Mouse (Mus musculus) CD4-positive, CD25-positive, alpha-beta regulatory T cell, adult 2 months (primary cell): ENCODE data around the gene Vmn1r189.
"Not testable (repeated sequence)": the region's sequence is repeated elsewhere in the genome, so short reads cannot be mapped to it uniquely, and the experiment has no call there.

Experiments used
- DNase-seq: peaks from one replicate; pipeline ENCODE4 v3.0.0-alpha.2; 2012; ENCODE audit warnings: low read depth, low spot score

The Vmn1r189 gene

DNA sequence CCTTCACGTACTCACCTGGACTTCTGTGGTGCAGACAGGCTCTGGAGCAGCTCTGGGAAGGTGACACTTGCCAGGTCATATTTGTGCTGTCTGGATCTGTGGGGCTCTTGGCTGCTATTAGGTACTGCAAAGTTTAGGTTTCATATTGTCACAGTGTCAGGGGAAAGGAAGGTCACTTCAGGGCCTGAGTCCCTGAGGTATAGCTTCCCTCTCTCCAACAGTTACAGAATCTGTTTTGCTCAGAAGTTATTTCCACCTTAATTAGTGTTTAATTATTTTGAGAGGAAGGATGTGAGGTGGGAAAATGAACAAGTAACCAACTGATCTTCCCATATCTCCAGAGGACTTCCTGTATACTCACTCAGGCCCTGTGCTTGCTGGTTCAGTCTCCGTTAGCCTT is at the start of gene Vmn1r189:
Vmn1r189 (minus strand) TSS at position 101 of the 400 bp plus-strand sequence.
- DNase-seq, result not testable (repeated sequence)

GRCm38 (mm10) chr13:22136495-22137293 is 31.1 kb upstream of the Vmn1r189 start:
- not testable (repeated sequence) for DNase-seq

GRCm38 (mm10) chr13:22084140-22084539 is 21.5 kb downstream of the Vmn1r189 start, which contains the start of gene Vmn1r188:
Gene Vmn1r188, plus strand, starts transcription at chr13:22084440.
- not testable (repeated sequence) for DNase-seq

GRCm38 (mm10) chr13:22063468-22063867 is 42.2 kb downstream of the Vmn1r189 start:
- DNase-seq, result no peak

GRCm38 (mm10) chr13:22061422-22061821 is 44.2 kb downstream of the Vmn1r189 start:
- DNase-seq, result no peak

DNA sequence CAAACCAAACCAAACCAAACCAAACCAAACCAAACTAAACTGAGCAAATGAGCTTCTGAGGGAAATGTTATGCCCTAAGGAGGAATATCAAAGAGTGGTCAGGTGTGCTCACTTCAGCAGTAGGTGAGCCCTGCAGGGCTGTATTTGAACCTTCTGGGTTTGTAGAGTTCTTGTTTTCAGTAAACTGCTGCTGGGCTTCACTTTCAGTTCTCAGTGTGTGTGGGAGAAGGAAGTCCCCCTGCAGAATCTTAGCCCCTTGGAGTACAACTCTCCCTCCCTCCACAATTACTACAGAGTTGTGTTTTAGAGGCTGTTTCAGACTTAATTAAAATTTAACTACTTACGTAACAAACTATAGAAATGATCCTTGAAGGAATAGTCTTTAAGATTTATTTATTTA is 51.9 kb downstream of the Vmn1r189 start:
- DNase-seq, result no peak

- DNase-seq, result no peak
These were observed 54.1 kb downstream of the Vmn1r189 start for GRCm38 (mm10) chr13:22051523-22051859.

DNA sequence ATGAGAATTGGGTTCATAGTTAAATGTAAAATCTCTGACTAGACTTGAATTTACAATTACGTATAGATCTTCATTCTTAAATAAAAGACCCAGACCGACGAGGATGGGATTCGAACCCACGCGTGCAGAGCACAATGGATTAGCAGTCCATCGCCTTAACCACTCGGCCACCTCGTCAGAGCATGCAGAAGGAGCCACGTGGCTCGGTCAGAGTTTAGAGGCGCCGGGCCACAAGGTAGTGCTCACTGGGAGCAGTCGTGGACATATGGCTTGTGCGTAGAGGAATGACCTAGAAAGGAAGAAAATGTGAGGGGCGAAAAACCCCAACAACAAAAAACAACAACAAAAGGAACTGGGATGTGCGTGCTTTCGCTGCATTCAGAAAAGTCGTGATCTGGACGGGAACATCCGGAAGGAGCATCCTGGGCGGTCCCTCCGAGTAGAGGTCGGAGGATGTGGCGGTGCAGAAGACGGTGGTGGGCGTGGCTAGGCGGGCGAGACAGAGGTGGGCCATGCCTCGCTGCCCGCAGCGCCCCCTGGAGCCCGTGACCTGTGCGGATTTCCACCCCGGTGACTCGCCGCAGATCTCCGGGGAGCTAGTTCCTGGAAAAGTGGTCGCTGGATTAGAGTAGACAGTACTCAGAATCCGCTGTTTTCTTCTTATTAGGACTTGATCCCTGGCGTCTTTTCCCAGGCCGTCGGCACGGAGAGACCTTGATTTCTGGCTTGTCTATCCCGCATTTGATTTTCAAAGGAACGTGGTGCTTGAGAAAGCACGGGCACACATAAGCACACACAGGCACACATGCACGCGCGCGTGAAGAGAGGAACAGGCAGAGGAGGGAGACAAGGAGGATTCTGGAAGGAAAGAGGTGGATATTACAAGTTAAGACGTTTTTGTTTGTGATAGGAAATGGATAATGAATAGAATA is 54.8 kb downstream of the Vmn1r189 start:
- DNase-seq, result peak; percentile 94
